Mouse (Mus musculus): ENCODE results near the gene Ankdd1b. TPM values are rescaled to one million over a fixed set of nuclear protein-coding genes. Genes with fewer than 3 reads are reported as not detected.

Ankdd1b gene
- not detected in 4 replicates for total RNA-seq (2023; ENCODE audit: inconsistent age)

DNA sequence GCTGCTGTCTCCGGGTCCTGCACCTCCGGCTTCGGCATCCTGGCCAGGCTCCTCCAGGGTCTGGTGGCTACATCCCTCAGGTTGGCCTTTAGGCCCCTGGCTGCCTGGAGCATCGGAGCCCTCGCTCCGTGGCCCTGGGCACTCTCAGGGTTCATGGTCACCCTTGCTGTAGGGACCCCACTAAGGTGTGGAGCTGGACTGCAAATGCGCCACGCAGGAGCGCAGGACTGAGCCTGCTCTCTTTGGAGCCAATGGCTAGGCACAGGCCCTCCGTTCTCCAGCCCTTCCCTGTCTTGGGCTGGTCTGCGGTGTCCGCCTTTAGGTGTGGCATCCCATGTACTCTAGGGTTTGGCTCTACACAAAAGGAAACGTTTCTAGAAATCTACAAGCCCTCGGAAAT lies at the start of gene Ankdd1b:
Gene Ankdd1b (minus strand): TSS at position 242 of the 400 bp plus-strand sequence.

DNA sequence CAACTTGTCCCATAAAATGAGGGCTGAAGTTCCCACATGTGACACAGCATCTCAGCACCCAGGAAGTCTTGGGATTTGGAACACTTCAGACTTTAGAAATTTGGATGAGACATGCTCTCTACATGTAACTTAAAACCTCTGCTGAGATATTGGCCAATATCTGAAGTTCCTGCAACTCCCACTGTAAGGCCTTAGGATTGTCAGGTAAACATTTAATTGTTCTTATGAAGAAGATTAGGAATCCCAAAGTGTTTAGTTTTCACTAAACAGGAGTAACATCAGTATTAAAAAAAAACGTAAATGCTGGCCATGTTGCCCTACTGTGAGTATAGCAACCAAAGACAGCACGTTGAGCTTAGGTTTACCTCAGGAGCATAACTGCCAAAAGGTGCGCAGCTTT lies 19.4 kb upstream of the Ankdd1b start, which contains the start of gene Gm17622:
Gene Gm17622 (plus strand): TSS at position 301 of the 400 bp plus-strand sequence.

DNA sequence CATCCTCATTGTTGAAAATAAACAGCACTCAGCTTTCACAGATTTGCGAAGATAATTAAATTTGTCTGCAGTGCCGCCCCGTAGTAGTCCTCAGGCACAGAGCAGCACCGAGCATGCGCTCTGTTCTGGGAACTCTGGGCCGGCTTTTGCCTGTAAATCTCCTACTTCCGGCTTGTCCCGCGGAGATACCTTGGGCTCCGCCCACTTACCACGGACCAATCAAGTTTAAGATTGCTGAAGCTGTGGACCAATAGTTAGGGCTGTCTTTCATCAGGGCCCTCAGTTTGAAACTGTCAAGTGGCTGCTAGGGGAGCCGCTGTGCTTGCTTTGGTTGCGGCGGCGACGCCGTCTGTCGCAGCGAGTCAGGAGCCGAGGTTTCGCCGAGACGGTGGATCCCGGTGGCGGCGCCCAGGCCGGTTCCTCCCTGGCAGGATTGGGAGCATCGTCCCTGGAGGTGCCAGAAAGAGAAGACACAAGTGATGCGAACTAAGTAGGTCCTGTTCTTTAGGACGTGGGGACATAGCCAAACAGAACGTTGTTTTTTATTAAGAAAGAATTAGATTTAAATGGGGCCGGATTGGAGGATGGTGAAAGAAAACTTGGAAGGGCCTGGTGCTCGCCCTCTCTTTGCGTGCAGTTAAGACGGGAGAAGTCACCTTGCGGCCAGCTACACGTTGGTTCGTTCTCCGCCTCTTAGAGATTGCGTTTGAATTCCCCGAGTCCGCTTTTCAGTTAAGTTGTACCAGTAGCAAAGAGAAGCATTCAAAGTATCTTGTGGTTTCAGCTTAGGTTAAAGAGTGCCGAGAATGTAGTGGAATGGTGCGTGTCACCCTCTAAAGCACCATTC lies 82.7 kb downstream of the Ankdd1b start, which contains the start of gene Poc5:
Gene Poc5 (plus strand): TSS at position 253 of the 847 bp plus-strand sequence.

Other genes with a start within 250 kb of the Ankdd1b start
- gene Poc5, start 82.9 kb downstream of the Ankdd1b start, total RNA-seq (2023; ENCODE audit: inconsistent age): 30.8 to 36.4 TPM (median 32.5 TPM) in 4 replicates
- not detected in 4 replicates for gene Gm17622, start 19.5 kb upstream of the Ankdd1b start, total RNA-seq (2023; ENCODE audit: inconsistent age)
- 8.9 to 13.2 TPM (median 11.2 TPM) in 4 replicates for gene Polk, start 71.4 kb upstream of the Ankdd1b start, total RNA-seq (2023; ENCODE audit: inconsistent age)
- 64.6 to 76.6 TPM (median 71.2 TPM) in 4 replicates for gene Col4a3bp, start 71.4 kb upstream of the Ankdd1b start, total RNA-seq (2023; ENCODE audit: inconsistent age)
- gene Hmgcr, start 199.7 kb upstream of the Ankdd1b start, total RNA-seq (2023; ENCODE audit: inconsistent age): 107 to 125 TPM (median 120 TPM) in 4 replicates

All from B cell, adult (primary cell).